Mouse (Mus musculus) adrenal gland, postnatal 14 days (tissue): ENCODE data around the gene Mtnr1b. TPM values are rescaled to one million over a fixed set of nuclear protein-coding genes. Genes with fewer than 3 reads are reported as not detected.
A peak's percentile ranks its signal among the peaks of the same experiment; 100 is the strongest.

Experiments
- DNase-seq: peaks from one replicate; pipeline ENCODE4 v3.0.0; 2021; ENCODE audit warnings: mixed read lengths
- long read RNA-seq, 2 experiments: library from polyadenylated mRNA; stranded (forward); transcript quantifications; one replicate each; pipeline ENCODE4 v2.0.0; 2021
- total RNA-seq: library from RNA; stranded (reverse); gene quantifications from 2 replicates; pipeline ENCODE4 v1.2.3, GENCODE M21; 2021

Mtnr1b gene
- total RNA-seq = not detected in 2 replicates
- long read RNA-seq, experiment 1 = 0 reads
- long read RNA-seq, experiment 2 = 0 reads

DNA sequence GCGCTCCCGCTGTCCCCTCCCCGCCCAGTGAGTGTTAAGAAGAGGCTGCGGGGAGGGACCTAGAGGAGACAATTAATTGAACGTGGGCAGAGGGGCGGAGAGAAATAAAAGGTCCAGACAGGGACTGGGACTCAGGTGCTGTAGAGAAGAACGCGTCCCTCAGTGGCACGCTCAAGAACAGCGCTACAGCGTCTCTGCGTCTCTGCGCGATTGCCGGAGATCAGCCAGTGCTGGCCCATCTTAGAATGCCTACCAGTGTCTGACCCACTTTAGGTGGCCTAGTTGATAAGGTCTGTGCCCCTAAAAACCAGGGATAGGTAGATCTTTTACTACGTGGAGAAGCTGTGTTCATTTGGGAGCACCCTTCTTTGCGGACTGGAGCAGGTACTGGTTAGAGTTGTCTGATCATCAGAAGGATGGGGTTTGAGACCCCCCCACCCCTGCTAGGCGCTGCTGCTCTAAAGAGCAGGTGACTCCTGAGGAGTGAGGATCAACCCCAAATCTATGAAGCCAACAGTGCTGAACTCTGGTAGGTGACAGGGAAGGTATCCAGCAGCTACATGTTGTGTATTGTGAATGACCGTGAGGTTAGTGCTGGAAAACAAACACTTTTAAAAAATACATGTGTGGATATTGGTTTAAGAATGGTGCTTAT, at the start of gene Mtnr1b:
TSS of gene Mtnr1b (minus strand) at position 51 of the 655 bp plus-strand sequence.
- DNase-seq = no peak

DNA sequence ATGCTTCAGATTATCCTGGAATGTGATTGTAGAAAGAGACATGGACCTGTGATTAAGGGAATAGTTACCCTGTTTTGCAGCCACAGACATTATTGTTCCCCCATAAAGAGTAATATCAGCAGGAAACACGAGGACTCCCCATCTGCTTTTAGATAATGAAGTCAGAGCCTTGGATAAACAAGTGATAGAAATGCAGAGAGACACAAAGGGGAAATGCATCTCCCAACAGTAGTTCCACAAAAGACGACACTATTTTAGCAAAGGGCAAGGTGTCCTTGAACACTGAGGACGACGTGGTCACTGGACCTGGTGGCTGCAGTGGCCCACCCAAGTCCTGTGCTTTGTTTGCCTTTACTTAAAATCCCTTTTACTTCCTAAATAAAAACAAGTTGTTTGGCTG, 45.9 kb upstream of the Mtnr1b start:
- DNase-seq = no peak

DNA sequence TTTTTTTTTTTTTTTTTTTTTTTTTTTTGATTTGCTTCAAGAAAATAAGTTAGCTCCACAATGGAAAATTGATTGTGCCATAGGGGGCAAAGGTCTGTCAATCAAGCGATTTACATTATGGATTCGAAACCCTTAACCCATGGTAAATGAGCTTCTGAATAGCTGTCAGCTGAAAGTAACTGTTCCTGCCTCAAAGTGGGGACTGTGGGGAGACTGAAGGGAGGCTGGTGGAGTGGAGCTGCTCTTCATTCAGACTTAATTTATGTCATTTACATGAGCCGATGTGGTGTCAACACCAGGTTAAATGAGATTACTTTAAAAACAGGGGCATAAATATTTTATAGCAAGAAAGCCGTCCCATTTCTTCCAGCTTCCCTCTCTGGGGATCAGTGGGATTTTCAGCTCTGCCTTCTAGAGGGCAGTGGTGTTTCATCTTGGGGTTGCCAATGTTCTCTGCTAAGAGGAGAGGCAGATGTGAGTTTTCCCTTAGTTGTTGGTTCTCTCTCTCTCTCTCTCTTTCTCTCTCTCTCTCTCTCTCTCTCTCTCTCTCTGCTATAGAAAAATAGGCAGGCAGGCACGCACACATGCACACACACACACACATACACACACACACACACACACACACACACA, 45.1 kb upstream of the Mtnr1b start:
- peak; percentile 35 for DNase-seq

DNA sequence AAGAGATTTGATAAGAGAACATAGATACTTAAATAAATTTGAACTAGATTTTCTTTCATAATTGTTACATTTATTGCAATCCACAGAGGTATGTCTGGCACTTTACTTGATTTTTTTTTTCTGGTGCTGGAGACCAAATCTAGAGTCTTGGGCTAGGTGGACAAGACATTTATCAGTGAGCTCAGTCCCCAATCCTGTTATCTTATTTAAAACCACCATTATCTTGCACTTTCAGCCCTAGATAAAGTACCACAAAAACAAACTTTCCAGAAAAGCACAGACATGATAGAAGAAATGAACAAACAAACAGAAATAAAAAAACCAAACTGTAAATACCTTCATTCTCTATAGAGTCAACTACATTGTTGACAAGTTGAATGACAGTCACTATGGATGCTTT, 42.2 kb upstream of the Mtnr1b start:
- DNase-seq = no peak

DNA sequence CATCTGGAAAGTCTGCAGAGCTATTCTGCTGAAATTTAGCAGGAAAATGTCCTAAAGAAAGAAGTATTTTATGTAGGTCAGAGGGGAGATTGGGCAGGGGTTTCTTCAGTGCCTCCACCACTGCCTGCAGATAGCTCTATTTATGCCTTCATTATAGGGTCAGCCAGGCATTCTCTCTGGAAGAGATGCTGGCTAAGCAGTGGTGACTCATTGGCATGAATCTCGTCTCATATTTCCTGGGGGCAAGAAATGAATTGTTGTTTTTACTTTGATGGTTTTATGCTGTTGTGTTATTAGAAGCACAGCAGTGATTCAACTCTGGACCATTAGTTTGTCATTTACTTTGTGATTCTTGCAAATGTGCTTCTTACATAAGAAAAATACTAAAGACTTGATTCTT, 38.4 kb upstream of the Mtnr1b start:
- DNase-seq = no peak

DNA sequence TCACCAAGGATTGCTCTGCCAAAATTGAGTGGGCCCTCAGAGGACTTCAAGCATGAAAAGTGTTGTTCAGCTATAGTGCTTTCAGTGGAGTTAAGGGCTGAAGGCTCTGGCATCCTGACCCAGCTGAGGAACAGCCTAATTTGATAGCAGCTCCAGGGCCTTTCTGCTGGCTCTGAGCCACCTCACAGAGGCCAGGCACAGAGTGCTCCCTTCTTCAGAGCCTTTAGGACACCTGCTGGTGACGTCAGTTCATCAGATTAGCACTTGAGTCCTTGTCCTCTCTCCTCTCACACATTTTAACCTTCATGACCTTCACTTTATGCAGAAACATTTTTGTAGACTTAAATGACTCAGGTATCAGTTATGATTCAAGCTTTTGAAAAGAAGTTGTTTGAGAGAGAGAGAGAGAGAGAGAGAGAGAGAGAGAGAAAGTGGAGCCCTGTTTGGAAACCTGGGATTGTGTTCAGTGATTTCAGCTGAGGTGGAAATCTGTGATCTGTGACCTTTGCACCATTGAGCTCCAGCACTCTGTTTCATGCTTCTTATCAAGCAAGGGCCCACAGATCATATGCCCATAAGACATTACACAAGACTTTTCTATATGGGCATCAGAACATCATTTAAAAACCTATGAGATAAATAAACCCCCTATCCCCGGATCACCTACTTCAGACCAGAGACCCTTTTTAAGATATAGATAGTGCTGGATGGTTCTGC, 35.2 kb upstream of the Mtnr1b start:
- DNase-seq = no peak

DNA sequence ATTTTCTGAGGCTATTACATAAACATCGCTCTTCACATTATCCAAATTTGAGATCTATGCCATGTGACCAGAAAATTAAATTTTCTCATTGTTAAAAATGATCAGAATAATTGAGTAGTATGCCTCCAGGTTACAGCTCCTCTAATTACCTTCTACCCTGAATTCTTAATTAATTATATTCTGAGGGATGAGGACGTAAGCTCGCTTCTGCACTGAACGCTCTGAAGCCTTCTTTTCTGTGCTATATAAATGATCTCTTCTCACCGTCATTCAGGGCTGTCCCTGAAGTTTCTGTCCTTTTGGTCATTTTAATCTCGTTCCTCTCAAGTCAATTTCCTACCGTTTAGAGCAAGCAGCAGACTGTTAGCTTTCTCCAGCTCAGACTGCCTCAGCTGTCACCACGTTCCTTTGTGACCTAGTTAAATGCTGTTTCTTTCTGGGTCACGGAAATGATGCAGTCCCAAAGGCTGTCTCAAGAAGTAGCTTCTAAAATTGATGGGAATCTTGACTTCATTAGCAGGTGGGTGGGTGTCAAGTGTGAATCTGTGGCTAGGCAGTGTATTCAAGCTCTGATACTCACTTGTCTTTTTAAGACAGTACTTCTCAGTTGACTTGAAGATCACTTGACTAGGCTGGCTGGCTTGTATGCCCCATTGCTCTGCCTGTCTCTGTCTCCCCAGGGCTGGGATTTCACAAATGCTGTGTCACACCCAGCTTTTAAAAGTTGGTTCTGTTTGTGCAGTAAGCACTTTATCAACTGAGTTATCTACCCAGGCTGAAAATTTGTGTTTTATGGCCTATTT, 29.8 kb upstream of the Mtnr1b start:
- no peak for DNase-seq

DNA sequence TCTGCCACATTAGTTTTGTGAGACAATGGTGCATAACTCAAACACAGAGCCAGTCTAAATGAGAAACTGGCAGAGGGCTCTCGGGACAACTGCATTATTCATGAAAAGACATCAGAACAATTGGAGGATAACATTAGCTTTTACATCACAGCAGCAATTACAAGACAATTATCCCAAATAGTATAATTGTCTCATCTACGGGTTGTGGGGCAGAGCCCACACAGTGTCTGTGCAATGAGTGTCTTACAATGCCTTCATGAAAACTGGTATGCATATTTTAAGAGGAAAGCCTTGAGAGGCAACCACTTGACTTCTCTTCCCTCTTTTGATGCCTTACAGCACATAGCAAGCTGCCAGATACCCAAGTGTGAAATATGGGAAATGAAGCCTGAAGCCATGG, 23.8 kb upstream of the Mtnr1b start:
- no peak for DNase-seq

DNA sequence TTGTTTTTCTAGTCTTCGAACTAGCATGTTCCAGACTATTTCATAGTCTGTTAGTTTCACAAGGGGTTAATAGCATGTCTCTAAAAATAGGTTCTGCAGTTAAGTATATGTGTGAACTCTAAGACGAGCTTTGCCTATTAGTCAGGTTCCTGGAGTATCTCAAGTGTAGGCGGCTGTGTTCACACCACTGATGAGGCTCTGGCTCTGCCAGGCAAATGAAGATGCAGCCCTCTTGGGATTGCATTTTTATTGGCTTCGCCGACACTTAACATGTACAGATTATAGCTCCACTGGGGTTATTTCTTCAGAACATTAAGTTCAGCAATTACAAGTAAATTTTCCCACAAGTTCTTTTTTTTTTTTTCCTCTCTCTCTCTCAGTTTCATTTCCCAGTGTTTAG, 12.4 kb upstream of the Mtnr1b start:
- no peak for DNase-seq

DNA sequence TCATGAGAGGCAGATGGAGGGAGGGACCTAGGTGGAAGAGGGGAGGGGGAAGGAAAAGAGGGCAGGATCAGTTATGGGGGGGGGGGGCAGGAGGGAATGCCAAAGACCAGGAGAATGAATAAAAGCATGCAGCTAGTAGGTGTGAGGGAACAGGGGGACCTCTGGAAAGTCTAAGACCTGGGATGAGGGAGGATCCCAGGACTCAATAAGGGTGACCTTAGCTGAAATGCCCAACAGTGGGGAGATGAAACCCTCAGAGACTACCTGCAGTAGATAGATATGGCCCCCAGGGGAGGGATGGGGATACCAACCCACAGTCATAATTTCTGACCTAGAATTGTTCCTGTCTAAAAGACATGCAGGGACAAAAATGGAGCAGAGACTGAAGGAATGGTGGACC, 6.4 kb upstream of the Mtnr1b start:
- DNase-seq = no peak

DNA sequence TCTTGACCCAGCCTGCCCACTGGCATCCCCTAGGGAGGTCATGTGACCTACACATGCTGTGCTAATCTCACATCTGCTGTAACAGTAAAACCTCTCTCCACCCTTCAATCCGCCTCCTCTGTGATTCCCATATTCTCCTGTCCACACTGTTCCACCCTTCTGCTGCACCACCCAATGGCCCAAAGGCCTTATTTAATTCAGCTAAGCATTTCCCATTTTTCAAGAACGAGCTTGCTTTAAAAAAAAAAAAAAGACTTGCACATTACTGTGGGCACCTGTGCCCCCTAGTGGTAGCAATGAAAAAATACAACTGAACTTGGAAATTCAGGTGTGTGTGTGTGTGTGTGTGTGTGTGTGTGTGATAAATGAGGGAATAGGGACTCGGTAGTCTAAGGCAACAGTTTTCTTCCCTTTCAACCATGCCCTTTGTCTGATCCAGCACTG, 5.8 kb upstream of the Mtnr1b start:
- DNase-seq = peak; percentile 48

DNA sequence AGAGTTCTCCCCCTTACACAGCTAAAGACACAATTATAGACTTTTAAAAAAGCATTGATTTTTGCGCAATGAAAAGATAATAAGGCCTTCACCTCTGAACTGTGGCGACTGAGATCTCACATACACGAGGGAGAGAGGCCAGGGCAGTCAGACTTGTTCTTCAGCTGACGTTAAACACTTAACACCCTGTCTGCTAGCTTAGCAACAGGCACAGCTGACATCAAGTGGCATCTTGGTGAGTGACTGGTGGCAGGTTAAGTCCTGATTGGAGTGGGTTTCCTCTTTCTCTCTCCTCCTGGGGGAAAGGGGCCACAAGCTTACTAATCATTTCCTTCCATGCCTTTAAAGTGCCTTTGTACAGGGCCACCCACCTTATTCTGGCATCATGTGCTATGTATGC, 4.3 kb downstream of the Mtnr1b start:
- DNase-seq = no peak

DNA sequence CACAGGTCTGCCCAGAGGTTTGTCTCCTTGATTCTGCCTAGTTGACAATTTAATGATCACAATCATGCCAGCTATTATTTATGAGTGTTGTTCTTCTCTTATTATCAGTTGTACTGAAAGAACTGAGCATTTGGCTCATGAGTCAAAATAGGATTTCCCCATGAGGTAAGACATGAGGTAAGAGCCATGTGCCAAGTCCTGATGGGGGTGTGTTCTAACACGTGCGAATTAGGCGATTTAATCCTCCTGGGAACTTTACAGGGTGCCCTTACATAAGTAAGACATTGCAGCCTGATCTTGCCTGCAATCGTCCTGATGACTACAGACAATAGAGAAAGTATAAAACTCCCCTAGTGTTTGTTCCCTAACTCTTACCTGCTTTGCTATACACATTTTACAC, 4.9 kb downstream of the Mtnr1b start:
- DNase-seq = peak; percentile 9

DNA sequence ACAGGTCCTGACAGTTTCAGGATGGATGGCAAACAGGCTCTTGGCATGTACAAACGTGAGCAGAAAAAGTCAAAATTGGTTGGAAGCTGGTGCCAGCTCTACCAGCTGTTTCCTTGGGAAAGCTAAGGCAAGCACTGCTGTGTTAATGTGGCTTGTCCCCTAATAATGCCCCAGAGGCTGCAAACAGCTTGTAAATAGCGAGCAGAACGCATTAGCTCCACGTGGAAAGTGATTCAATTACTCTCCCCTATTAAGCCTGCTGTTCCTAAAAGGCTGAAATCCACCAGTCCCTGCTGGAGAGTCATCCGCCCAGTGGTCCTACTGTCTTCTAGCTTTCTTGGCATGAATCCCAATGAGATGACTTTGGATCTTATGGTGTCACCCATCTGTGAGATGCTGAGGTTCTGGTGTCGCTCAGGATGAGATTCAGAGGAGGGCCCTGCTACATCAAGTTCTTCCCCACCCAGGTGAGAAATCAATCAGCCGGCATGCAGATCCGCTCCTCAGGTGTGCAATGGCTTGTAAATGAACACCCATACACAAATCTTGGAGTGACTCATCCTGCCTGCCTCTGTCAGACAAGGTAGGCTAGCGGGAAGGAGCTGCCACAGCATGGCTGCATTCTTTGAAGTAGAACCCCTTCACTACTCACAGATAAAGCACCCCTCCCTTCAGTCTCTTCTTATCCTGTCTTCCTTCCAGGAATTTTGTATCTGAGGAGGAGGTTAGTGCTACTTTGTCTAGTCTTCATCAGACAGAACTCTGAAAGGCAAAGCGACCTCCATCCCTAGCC, 7.9 kb downstream of the Mtnr1b start:
- no peak for DNase-seq

DNA sequence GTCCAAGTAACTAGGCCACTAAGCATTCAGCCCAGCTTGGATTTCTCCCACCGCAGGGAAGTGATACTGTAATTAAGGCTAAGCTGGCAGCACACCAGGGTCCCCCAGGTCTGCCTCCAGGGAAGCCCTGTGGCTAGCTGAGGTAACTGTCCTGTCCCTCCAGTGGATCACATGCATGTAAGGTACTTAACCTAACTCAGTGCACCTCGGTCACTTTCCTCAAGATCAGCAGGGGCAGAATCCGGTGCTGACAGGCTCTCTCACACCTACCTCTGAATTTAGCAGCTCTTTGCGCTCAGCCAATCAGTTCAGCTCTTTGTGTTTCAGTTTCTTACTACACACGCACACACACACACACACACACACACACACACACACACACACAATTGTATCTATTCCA, 13.0 kb downstream of the Mtnr1b start:
- no peak for DNase-seq

DNA sequence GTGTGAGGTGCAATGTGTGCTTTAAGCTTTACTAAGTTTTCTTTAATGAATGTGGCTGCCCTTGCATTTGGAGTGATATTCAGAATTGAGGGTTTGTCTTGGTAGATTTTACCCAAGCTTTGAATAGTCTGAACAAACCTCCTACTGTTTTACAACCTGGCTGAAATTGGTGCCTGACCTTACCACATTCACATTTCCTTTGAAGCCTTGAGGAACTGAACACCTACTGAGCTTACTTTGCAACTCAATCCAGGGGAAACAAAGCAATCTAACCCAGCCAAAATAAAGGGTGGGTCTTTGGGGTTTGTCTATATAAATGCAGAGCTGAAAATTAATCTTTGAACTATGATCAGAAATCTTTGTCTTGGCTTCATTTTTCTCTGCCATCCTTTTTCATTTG, 23.6 kb downstream of the Mtnr1b start:
- no peak for DNase-seq

DNA sequence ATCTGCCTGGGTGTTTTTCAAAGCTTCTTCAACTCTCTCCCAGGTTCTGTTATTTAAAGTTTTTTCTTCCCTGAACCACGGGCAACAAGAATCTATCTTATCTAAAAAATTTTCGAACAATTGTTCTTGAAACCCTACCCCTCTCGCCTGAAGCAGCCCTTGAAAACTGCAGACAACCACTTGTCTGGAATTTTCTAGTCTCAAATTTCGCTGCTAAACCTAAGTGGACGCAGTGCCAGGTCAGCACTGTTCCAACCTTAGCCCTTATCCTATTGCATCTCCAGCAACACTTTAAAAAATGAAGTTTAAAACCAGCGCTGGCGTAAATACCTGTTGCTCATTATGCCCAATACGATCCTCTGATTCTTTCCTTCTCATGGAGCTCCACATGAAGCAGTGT, 29.0 kb downstream of the Mtnr1b start:
- DNase-seq = no peak

DNA sequence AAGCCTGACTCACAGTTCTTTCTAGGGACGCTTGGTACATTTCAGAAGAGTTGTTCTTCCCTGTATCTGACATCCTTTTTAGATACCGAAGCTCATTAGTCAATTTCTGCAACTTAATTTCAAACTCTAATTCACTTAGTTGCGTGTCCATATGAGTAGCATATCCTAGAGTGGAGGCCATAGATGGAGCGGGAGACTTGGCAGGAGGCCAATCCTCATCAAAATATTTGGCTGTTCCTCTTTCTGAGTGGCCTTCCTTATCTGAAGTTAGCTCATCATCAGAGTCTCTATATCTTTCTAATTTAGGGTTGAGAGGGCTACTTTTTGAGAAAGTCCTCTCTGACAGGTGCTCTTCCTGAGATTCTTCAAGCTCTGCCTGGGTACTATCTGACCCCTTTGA, 29.4 kb downstream of the Mtnr1b start:
- peak; percentile 23 for DNase-seq

DNA sequence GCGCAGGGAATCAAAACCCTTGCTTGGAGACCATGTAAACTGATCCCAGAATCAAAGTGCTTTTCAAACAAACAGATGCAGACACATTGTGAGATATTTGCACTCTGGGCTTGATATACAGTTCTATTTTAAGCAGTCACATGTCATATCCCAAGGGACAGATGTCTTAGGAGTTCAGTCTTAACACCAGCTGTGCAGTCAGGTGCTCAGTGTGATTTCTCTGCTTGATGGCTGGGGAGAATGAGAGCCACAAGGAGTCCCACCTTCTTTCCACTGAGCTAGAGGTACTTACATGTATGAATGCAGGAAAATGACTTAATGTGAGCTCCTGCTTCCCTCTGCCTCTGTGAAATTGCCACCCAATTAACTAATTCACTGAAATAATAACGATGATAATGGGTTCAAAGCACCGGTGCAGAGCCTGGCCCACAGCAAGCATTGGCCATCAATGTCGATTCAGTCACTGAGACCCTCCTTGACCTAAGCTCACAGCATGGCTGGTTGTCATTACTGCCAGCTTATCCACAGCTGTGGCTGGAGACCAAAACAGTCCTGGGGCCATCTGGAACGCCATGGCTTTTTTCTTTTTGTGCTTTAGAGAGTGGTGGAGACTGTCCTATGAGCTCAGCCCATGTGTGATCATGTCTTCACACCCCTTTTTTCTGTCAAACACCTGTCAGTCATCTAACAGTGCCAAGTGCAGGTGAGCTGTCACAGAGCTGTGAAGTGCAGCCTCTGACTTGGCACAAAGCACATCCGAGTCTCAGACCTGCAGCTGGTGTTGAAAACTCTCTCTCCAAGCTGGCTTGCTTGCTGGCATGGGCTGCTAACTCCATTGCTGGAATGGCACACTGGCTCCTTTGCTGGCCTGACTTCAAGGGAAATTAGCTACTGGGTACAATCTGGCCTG, 61.1 kb downstream of the Mtnr1b start:
- peak; percentile 23 for DNase-seq

DNA sequence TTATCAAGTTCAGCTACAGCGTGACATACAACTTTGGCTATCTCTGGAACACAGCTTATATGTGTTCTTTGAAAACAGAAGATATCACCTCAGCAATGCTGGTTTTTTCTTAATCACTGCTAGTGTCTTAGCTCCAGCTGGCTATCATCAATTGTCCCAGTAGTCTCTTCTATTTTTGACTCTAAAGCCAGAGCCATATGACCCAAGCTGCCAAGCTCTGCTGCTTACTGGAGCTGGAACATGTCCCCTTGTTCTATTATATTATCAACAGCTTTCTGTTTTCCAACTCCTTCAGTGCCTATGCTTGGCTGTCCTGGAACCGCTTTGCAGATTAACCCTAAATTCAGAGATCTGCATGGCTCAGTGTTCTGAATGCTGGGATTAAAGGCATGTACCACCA, 70.1 kb downstream of the Mtnr1b start:
- DNase-seq = no peak
